Mouse (Mus musculus): ENCODE data around the gene Pstk.
A peak's percentile ranks its signal among the peaks of the same experiment; 100 is the strongest.
"Not testable (repeated sequence)": the region's sequence is repeated elsewhere in the genome, so short reads cannot be mapped to it uniquely, and the experiment has no call there.

Gene Pstk

DNA sequence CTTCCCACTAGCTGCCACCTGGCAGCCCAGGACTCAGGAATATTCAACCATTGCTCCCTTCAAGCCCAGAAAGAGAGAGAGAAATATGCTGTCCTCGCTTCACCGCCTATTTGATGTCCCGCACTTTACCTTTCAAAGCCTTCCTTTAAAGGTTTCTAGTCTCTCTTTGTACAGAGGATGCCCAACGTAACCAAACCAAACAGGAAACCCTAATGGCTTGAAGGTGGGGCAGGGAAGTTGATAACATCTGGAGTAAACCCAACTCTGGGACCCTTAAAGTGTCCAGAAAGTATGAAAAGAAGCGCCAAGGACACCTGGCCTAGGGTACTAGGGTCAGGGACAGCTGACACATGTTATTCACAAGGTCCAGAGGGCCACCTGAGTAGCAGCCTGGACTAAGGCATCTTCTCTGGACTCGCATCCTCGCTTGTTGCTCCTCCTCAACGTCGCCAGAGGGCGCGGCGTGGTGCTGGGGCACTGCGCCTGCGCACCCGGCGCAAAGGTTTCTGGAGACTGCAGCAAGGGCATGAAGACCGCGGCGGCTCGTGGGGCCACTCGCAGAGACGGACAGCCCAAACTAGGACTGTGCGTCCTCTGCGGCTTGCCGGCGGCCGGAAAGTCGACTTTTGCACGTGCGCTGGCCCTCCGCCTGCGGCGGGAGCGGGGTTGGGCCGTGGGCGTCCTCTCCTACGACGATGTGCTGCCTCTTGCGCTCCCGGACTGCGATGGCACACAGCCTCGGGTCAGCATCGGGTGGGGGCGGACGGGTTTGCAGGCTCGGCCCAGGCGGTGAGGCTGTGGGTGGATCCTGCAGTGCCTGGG, at the start of gene Pstk:
Gene Pstk (plus strand): TSS at position 494 of the 822 bp plus-strand sequence.
- peak; percentile 91 to 92 for DNase-seq (ENCODE audit: low spot score in 2 of 2)

DNA sequence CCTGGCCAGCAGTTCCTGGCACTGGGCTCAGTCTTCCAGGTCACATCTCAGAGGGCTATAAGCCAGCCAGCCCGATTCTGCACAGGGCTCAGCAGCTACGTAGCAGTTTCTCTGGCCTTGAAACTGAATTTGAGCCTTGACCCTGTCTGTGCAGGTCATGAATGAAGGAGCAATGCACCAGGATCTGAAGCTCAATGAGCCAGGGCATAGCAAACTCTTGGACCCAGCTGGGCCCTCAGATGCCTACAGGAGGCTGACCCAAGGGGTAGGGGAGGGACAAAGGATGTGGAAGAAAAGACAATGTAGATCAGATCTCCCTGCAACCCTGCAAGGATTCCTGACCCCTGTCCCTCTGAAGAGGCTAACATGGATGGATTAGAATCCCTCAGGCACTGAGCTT, 48.7 kb upstream of the Pstk start, which contains the start of gene Cuzd1:
Gene Cuzd1 (minus strand): TSS at position 101 of the 400 bp plus-strand sequence.
- no peak for DNase-seq (ENCODE audit: low spot score in 2 of 2)

DNA sequence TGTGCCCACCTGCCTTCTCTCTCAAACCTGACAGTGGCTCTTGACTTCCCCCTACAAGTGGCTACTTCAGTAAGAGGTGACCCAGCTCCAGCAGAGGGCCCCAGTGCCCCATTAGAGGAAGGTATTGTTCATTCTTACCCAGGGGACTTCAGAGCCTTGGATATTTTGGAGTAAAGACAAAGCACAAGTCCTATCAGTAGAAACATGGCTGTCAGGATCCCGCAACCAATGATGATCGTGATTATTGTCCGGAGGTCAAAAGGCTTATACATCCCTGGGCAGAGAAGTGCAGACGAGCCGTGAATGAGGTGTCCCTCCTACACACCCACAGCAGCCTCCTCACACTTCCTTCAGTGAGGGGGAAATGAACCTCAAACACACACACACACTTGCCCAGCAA, 43.9 kb upstream of the Pstk start:
- no peak for DNase-seq (ENCODE audit: low spot score in 2 of 2)

DNA sequence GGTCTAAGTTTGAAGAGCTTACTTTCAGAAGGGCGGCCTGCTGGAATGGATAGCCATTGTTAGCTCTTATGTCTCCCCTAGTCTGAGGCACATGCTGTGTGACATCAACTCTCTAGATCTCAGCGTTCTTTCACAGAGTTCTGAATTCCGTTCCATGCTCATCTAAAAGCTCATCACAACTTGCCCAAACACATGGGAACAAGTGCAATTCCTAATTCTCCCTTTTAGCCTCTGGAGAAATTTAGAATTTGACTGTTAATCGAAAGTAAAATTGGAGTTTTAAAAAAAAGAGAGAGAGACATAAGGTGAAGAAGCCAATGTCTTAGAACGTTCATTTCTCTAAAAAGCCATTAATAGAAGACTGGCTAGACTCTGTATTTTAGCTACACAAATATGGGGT, 41.5 kb upstream of the Pstk start, which contains the start of gene Fam24b:
Gene Fam24b (minus strand): TSS at position 101 of the 400 bp plus-strand sequence.
- DNase-seq (ENCODE audit: low spot score in 2 of 2): no peak

DNA sequence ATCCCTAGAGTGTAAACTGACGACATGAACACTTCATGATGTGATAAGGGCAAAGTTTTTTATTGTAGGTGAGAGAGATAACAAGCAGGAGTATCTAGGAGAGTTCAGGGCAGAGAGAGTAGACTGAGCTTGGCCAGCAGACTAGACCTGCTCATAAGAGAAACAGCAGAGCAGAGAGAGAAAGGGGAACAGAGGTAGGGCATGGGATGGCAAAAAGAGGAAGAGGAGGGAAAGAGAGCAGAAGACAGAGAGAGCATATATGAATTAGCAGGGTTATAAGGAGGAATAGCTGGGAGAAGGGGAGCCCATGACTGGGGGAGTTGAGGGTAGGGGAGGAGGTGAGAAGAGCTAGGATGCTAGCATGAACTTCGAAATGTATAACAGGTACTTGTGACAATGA, 39.3 kb upstream of the Pstk start:
- no peak for DNase-seq (ENCODE audit: low spot score in 2 of 2)

DNA sequence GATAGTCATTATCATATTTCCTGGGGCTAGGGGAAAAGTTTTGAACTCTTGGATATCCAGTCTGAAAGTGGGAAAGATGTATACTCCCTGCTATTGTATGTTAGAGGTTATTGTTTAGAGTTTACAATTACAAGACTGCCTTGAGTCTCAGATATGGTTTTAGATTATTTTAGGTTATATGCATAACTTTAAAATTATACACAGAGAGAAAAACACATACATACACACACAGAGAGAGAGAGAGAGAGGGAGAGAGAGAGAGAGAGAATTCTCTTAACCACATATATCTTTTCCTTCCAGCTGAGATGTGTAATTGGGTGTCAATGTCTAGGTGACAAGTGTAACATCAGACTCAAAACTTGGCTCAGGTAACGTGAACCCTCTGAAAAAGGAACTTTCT, 37.4 kb upstream of the Pstk start, which contains the start of gene Fam24a:
Gene Fam24a (plus strand): TSS at position 301 of the 400 bp plus-strand sequence.
- DNase-seq (ENCODE audit: low spot score in 2 of 2): no peak

DNA sequence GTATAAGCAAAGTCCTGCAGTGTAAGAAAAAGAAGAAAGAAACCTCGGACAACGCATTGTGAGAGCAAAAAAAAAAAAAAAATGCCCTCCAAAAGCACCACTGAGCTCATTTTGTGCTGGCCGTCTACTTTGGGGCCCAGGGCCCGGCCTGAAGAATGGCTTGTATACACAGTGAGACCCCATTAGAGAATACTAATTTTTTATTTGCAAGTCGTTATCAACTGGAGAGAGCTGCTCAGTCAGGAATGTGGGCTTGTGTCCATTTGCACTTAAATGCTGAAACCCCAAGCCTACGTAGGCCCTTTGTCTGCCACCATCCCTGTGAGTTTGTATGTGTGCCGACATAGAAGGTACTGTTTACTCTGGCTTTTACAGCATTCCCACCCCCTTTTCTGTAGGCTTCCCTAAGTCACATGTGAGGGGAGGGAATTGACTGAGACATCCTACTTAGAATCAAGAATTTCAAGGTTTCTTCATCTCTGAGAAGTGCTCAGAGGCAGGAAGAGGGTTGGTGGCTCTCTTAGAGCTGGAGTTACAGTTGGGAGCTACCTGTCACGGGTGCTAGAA, 33.4 kb upstream of the Pstk start:
- DNase-seq (ENCODE audit: low spot score in 2 of 2): no peak

DNA sequence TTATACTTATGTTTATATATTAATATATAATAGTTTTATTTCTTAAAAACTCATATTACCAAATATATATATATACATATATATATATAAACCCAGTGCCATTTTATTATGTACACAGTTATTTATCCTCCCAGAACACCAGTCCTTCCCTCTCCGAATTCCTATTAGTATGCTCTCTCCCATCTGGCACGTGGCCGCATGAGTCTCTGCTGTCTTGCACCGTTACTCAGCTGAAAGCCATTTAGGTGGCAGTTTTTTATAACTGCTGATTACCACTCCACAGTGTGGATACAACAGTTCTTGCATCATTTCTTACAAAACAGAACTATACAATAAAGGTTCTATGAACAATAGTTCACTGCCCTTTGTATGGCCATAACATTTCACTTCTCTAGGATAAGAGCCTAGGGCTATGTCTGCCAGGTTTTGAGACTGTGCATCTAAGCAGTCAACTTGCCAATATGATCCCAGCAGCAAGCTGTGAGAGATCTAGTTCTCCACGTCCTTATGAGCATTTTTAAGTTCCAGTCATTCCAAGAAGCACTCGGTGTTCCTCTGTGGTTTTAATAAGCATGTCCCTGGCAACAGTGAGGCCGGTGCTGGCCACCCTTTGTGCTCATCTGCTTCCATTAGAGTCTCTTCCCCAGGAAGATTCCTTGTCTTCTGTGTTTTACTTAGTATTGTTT, 24.9 kb upstream of the Pstk start:
- no peak for DNase-seq (ENCODE audit: low spot score in 2 of 2)

DNA sequence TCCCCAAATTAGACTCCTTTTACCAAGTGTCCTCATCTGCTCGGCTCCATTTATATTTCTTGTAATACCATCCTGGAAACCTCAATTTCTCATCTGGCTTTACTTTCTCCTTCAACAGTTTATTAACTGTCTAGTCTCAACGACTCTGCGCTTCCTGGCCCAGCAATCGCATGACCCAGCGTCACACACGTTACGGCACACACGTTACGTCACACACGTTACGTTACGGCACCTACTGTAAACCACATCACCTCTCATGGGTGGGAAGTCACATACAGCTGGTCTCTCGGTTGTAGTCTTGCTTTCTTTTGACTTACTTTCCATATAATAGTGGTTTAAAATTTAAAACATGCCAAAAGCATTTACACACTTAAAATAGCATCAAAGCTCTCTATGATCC, 14.8 kb upstream of the Pstk start:
- no peak for DNase-seq (ENCODE audit: low spot score in 2 of 2)

DNA sequence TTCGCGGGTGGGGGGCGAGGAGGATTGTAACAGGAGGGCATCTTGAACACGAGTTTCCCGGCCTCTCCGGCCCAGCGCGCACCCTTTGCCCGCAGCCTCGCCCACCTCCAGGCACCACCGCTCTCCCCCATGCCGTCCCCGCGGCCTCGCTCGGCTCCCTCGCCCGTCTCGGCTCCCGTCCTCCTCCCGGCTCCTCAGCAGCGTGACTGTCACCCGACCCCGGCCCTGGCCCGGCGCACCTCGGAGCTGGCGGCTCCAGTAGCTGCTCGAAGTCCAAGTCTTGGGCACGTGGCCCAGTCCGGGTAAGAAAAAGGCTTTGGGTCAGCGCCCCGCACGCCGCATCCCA, 8.7 kb upstream of the Pstk start:
- DNase-seq (ENCODE audit: low spot score in 2 of 2): no peak

DNA sequence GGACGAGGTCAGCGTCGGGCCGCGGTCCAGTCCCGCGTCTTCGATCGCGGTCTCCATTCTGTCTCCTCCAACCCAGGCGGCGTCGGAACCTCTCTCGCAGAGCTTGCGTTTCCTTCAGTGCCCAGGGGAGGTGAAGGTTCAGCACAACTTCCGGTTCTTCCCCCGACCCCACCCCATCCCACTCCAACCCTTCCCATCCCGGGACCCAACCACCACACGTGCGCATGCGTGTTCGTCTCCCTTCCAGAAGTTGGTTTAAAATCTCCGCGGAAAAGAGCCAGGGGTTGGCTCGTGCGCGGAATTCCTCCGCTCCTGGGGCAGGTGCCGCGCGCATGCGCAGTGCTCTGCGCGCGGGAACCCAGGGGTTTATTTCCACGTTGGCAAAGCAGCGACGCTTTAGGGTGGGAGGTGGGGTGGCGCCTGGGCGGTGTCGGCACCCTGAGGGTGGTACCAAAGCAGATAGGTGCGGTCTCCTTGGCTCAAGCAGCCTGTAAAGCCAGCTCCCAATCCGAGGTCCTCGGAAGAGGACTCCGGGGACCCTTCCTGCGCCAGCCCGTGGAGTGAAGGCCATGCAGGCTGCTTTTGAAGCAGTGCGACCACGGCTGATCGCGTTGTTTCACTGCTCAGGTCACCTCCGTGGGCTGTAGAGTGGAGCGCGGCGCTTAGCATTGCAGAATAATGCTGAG, 8.2 kb upstream of the Pstk start, which contains the start of gene 2310057M21Rik:
Gene 2310057M21Rik (minus strand): TSS at position 145 of the 686 bp plus-strand sequence.
- peak; percentile 95 for DNase-seq (ENCODE audit: low spot score in 2 of 2)

DNA sequence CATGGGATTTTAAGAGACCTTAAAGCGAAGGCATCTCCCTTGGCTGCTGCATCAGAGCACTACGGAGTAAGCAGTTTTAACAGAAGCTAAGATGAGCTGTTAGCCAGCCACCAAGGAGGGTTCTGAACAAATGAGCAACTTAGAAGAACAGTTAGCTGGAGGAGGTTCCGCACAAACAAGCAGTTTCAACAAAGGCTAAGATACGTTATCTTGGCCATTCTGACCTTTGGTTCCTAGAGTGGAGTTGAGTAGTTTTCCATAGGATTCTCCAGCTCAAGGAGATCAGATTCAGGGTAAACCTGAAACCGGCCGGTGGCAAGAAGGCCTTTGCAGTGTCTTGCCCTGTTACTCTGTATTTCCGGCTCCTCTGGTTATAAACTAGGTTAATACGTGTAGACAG, 6.8 kb upstream of the Pstk start:
- no peak for DNase-seq (ENCODE audit: low spot score in 2 of 2)

DNA sequence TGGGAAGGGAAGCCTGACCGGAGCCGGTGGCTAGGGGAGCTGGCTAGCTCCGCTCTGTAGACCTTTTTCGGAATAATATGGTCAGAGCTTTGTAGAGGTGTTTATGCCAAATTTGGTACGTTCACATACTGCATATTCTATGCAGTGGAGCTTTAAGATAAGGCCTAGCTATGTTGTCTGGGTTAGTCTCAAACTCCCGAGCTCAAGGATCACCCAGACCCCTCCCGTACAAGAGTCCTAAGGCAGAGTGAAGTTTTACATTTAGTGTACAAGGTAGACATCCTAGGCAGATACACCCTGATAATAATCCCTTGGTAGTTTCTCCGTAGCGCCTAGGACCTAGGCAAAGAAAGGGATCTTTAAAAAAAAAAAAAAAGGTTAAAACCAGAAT, 524 bp downstream of the Pstk start:
- DNase-seq (ENCODE audit: low spot score in 2 of 2): no peak

DNA sequence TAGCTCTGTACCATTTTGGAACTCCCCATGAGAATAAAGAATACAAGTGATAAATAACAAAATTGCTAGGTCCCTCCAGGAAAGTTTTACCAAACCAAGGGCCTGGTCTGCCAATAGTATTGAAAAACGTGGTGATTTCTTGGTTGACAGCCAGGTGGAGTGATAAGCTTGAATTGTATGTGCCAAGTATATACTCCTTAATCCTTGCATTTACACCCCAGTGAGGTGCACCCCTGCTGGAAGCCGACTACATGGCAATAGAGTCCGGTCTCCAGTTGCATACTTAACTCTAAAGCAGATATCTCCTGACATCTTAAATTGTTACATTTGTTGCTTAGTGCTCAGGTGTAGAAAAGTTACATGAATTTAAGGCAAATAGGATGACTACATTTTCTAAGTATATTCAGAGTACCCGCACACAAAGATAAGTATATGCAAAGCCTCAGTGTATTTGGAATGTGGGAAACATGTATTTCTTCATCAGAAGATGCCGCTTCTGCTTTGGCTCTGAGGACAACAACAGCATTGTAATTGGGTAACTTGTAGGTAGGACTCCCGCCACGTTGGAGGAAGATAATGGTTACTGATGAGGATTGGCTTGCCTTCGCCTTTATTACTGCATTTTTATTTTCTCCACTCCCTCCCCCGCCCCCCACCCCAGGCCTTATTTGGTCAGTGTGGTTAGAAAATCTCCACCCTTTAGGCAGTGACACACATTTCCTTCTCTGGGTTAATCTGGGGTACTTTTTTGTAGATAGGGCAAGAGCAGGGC, 1.1 kb downstream of the Pstk start:
- DNase-seq (ENCODE audit: low spot score in 2 of 2): no peak

DNA sequence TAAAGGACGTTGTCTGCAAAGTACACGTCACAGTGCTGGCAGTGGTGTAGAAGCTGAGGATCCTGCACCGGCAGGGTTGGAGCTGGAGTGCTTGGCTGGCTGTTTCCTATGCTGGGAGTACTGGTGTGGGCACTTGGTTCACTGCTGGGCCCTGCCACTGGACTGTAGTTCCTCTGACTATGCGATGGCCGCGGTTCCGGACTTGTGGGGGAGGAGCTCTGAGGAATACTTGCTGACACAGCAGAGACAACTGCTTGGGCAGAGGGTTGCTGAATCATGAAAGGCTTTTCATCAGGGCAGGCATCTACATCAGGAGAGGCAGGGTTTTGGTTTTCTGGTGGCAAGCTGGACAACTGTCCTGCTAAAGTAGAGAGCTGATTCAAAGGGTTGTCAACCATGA, 20.8 kb downstream of the Pstk start:
- not testable (repeated sequence) for DNase-seq (ENCODE audit: low spot score in 2 of 2)

DNA sequence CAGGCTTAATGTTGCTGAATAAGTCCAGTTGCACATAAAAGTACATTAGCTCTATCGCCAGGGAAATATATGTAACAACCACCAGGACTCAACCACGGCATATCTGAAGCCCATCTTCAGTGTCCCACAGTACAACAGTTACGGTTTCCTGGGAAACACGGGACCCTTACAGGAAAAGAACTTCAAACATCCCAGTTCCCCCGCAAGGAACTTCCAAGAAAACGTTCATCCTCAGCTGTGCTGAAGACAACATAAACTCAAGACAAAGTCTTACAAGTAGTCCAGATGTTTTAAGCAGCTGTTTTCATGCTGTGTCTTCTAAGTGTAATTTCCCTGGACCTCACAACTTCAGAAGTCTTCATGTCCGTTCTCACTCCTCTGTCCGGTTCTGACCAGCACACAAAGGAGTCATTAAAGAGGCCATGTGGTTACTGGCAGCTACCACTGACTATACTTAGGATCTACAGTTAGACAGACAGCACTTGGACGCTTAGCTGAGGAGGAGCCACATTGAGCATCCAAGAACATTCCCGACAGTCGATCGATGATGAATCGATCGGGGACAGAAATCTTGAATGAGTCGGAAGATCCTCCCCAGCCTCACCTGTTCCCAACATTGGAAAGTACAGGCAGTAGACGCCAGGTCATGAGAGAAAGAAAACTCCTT, 38.5 kb downstream of the Pstk start:
- DNase-seq (ENCODE audit: low spot score in 2 of 2): peak in 1 of 2 experiments; percentile 11

DNA sequence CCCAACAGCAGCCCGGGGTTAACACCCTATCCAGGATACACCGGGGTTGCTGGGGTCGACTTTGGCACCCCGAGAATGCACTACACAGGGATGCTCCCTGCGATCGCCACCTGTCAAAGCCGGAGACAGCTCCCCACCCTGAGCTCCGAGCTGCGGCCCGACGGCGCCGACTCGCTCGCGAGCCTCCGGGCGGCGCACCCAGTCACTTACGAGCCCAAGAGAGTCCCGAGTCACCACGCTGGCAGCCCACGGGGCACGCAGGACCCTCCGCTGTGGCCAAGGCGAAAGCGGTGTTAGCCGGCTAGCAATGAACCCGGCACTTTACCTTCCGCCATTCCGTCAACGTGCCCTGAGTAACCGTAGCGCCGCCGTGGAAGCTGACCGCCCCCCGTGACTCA, 39.0 kb downstream of the Pstk start:
- DNase-seq (ENCODE audit: low spot score in 2 of 2): no peak

DNA sequence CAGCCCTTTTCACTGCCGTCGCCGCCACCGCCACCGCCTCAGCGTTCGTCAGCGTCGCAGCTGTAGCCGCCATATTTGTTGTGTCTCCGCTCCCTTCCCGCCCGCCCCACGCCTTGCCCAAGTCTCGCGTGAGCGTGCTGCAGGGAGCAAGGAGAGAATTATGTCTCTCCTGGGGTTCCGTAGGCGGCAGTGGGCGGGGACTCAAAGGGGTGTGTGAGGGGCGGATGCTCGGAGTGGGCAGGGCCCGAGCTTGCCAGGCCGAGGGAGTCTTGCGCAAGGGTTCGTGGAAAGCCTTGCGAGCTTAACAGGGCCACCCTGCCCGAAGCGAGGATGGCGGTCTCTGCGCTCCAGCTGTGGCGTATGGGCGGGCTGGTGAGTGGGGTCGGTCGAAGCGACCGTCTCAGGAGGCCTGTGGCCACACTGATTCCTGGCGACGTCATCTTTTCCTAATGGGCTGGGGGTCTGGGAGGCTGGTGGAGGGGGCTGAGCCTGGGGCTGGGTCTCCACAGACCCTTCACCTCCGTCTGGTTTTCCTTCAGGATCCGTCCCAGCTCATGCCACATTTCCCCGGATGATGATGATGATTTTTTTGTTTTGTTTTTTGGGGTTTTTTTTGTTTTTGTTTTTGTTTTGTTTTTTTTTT, 39.6 kb downstream of the Pstk start, which contains the start of the genes Ikzf5 and Acadsb:
Gene Ikzf5 (minus strand): TSS at position 106 of the 643 bp plus-strand sequence.
Gene Acadsb (plus strand): TSS at position 186 of the 643 bp plus-strand sequence.
- peak; percentile 98 to 99 for DNase-seq (ENCODE audit: low spot score in 2 of 2)

DNA sequence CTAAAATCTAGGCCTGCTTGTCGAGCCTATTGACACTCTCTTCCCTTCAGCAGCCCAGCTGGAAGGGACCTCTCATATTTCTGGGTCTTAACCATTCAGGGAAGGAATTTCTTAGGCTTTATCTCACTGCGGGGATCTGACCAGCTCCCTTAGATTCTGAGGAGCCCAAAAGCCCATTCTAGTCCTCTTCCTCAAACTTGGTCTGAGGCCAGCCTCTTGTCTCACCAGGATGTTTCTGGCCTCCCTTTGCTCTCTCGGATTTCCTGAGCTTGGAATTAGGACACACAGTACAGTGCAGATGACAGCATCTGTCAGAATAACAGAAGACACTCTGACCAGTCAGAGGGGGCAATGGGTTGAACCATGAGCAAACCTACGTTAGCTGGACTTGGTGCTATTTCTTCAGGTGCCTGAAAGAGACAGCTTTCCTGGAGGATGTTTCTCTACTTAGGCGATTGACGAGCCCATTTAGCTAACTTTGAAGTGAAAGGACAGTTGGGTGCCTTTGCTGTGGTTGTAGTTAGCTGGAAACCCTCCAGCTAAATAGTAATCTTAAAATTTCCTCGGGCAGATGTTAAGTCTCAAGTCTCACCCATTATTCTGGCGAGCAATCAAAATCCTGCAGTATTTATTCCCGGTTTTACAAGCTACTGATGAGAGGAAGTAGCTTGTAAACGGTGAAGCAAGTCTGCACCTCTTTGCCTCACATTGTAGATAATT, 40.4 kb downstream of the Pstk start:
- DNase-seq (ENCODE audit: low spot score in 2 of 2): peak; percentile 36

All from heart, adult 9 months (tissue).